Mouse (Mus musculus) intestine, postnatal 0 days (tissue): ENCODE measurements around the gene Fam71b. TPM values are rescaled to one million over a fixed set of nuclear protein-coding genes. Genes with fewer than 3 reads are reported as not detected.

ENCODE experiments used
- ATAC-seq: fragments of 200-750 bp; cut with Nextera tagmentation; 2 replicates; pipeline ENCODE4 v1.8.0; 2017; ENCODE audit warnings: mild to moderate bottlenecking, moderate TSS enrichment, moderate library complexity
- H3K27ac ChIP-seq: fragments of 300-500 bp; sonication (generic); 2 replicates; pipeline ENCODE4 v1.5.1; 2014; ENCODE audit warnings: mild to moderate bottlenecking, low read depth, low read length, moderate library complexity
- H3K27me3 ChIP-seq: fragments of 300-500 bp; sonication (generic); replicated peaks from 2 replicates; pipeline ENCODE4 v1.6.1; 2014; ENCODE audit warnings: low read length, mixed read lengths; ENCODE audit not compliant: control insufficient read depth, insufficient read depth
- H3K36me3 ChIP-seq: fragments of 300-500 bp; sonication (generic); 2 replicates; pipeline ENCODE4 v1.6.1; 2014; ENCODE audit warnings: mild to moderate bottlenecking, moderate library complexity; ENCODE audit not compliant: control insufficient read depth, insufficient read depth
- H3K4me1 ChIP-seq: fragments of 300-500 bp; sonication (generic); replicated peaks from 2 replicates; pipeline ENCODE4 v1.6.1; 2014; ENCODE audit warnings: antibody characterized with exemption, low read length, mixed read lengths; ENCODE audit not compliant: control insufficient read depth, insufficient read depth
- H3K4me2 ChIP-seq: fragments of 300-500 bp; sonication (generic); replicated peaks from 2 replicates; pipeline ENCODE4 v1.6.1; 2014; ENCODE audit warnings: low read depth, mild to moderate bottlenecking, moderate library complexity
- H3K4me3 ChIP-seq: fragments of 300-500 bp; sonication (generic); 2 replicates; pipeline ENCODE4 v1.5.1; 2014; ENCODE audit warnings: low read depth, low read length
- H3K9ac ChIP-seq: fragments of 300-500 bp; sonication (generic); 2 replicates; pipeline ENCODE4 v1.6.1; 2014; ENCODE audit warnings: mild to moderate bottlenecking, low read depth, low read length
- H3K9me3 ChIP-seq: fragments of 300-500 bp; sonication (generic); 2 replicates; pipeline ENCODE4 v1.6.1; 2016; ENCODE audit warnings: mixed run types; ENCODE audit not compliant: control insufficient read depth
- CTCF ChIP-seq: sonication (generic); IDR thresholded peaks from 2 replicates; pipeline ENCODE4 v1.5.1; 2016; ENCODE audit warnings: low read depth, mild to moderate bottlenecking, control low read depth, antibody characterized with exemption, moderate library complexity
- WGBS: fragments of 180-500 bp; shearing (Covaris S2); extraction: QIAGEN DNeasy Blood & Tissue Kit; methylation state at CpG from one replicate; pipeline ENCODE4 v1.1.7; 2014; 5-methylcytosine and 5-hydroxymethylcytosine counted together
- polyA plus RNA-seq: library from polyadenylated mRNA; unstranded; fragments of >200 nt; fragmentation: Nextera tagmentation; extraction: Ambion mirVana; gene quantifications from 2 replicates; pipeline ENCODE4 v1.2.1, GENCODE M21; 2015

Fam71b gene
- polyA plus RNA-seq, 1 experiment from 2014 or later, result not detected

DNA sequence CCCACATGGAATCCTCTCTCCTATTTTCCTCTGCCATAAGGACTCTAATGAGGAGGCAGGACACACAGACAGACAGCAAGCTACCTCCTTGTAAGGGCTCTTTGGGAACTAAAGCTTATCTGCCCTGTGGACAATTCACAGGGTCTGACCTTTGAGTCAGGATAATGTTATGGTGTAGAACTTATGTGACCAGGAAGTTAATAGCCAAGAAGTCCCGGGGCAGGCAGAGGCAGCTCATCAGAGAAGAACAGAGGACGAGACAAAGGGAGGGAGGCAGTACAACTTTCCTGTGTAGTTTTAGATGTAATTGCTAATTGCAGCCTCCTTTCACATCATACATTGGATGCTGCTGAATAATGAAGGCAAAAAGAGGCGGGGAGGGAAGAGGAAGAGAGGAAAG, 5.7 kb upstream of the Fam71b start:
- H3K4me3 ChIP-seq, result no peak overlapping the region
- ATAC-seq, result no peak

DNA sequence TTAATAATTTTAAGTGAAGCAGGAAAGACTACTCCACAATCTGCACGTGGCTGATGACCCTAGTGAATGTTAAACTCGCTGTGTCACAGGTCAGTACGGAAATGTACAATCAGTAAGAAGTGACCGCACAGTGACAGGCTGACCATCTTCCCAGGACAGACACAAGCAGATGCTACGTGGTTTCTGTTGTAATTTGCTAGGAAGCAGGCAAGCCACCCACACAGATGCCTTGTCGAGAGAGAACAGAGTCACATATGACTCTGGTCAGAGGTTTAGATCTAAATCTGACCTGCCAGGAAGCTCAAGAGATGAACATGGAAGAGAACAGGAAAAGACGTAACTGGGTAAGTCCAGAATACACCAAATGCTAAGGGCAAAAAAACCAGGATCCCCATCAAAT, 3.5 kb upstream of the Fam71b start:
- ATAC-seq, result no peak
- no peaks in the 10 kb centered on the region for H3K9me3 ChIP-seq
- 73% methylated on average over 7 of the region's 7 CpGs for WGBS
- no peak overlapping the region for H3K9ac ChIP-seq
- no peaks in the 10 kb centered on the region for H3K4me1 ChIP-seq
- no peak for TF ChIP-seq CTCF
- H3K36me3 ChIP-seq, result no peaks in the 10 kb centered on the region
- no peak overlapping the region for H3K4me2 ChIP-seq
- no peak overlapping the region for H3K27ac ChIP-seq
- no peak overlapping the region for H3K4me3 ChIP-seq
- H3K27me3 ChIP-seq, result no peaks in the 10 kb centered on the region

More for the DNA sequence above, 5.7 kb upstream of the Fam71b start:
- Histone ChIP-seq H3K4me2 (no peak overlapping the region), H3K9me3 (no peaks in the 10 kb centered on the region), H3K9ac (no peak overlapping the region), H3K4me1 (no peaks in the 10 kb centered on the region), H3K36me3 (no peaks in the 10 kb centered on the region), H3K27ac (no peak overlapping the region), H3K27me3 (no peaks in the 10 kb centered on the region)
- no peak for TF ChIP-seq CTCF
- WGBS, result 41% methylated on average over 3 of the region's 3 CpGs

DNA sequence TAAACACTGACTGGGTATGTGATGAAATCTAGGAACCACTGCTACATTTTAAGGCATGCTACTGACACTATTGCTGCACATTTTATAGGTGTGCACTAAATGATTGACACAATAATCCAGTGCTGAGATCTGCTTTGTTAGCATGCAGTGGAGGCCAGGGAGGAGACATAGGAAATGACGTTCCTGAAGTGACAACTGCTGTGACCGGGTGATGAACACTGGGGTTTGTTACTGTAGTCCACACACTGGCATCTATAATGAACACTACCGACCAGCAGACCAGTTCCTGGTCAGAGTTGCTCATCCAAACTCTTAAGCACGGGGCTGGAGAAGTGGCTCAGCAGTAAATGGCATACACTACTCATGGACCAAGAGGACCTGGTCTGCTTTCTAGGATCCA, 2.9 kb upstream of the Fam71b start:
- ATAC-seq, result no peak

DNA sequence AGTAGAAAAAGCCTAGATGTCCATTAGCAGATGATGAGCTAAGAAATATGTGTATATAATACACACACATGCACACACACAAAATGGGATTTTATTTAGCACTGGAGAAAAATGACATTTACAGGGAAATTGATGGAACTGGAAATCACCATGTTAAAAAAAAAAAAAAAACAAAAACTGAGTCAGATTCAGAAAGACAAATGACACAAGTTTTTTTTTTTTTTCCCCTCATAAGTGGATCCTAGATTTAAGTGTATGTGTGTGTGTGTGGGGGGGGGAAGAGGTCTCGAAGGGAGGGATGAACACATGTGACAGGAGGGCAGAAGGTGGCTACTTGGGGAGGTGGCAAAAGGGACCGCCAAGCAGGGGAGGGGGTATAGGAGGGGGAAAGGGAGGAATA, 1.3 kb upstream of the Fam71b start:
- H3K9me3 ChIP-seq, result no peaks in the 10 kb centered on the region
- no peak for ATAC-seq
- no peak overlapping the region for H3K9ac ChIP-seq
- no peaks in the 10 kb centered on the region for H3K4me1 ChIP-seq
- whole genome bisulfite sequencing, result 80% methylated on average over 2 of the region's 2 CpGs
- H3K4me2 ChIP-seq, result no peak overlapping the region
- TF ChIP-seq CTCF, result no peak
- H3K27me3 ChIP-seq, result no peaks in the 10 kb centered on the region
- H3K36me3 ChIP-seq, result no peaks in the 10 kb centered on the region
- H3K27ac ChIP-seq, result no peak overlapping the region
- H3K4me3 ChIP-seq, result no peak overlapping the region

More for the DNA sequence above, 2.9 kb upstream of the Fam71b start:
- no peak for TF ChIP-seq CTCF
- H3K9ac ChIP-seq, result no peak overlapping the region
- H3K4me2 ChIP-seq, result no peak overlapping the region
- H3K9me3 ChIP-seq, result no peaks in the 10 kb centered on the region
- no peaks in the 10 kb centered on the region for H3K27me3 ChIP-seq
- no peaks in the 10 kb centered on the region for H3K36me3 ChIP-seq
- 83% methylated on average over 4 of the region's 4 CpGs for WGBS
- H3K27ac ChIP-seq, result no peak overlapping the region
- H3K4me3 ChIP-seq, result no peak overlapping the region
- no peaks in the 10 kb centered on the region for H3K4me1 ChIP-seq

DNA sequence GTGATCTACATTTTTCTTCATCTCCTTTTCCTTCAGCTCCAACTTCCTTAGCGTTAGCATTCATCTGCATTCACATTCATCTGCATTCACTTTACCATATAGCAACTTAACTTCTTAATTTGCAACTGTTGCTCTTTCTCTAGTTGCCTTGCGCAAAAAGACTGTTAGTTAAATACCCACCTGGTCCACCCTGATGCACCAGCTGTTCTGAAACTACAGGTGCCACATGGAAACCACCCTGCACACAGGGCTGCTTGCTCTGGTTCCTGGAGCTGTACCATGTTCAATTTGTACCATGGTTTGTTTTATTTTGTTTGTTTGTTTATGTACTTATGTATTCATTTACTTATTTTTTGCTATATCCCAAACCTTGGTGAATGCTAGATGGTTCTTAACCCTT, 661 bp upstream of the Fam71b start:
- WGBS, result 92% methylated on average over 2 of the region's 2 CpGs
- no peaks in the 10 kb centered on the region for H3K4me1 ChIP-seq
- no peak for TF ChIP-seq CTCF
- H3K4me2 ChIP-seq, result no peak overlapping the region
- no peaks in the 10 kb centered on the region for H3K9me3 ChIP-seq
- no peak overlapping the region for H3K9ac ChIP-seq
- no peak overlapping the region for H3K27ac ChIP-seq
- H3K4me3 ChIP-seq, result no peak overlapping the region
- no peak for ATAC-seq
- no peaks in the 10 kb centered on the region for H3K27me3 ChIP-seq
- no peaks in the 10 kb centered on the region for H3K36me3 ChIP-seq

DNA sequence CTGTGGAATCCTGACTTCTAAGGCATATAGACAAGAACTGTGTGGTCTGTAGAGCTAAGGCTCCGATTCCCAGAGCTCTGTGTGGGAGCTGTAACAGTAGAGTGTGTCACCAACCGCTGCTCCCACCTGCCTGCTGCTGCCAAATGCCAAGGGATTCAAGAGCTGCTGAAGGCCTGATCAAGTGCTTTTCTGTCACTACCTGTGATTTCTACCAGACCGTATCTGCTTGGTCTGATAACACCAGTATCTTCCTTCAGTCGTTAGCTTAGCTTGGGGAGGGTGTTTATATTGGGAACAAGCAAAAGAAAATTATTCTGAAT, 461 bp downstream of the Fam71b start:
- Histone ChIP-seq H3K9ac (no peak overlapping the region), H3K27ac (no peak overlapping the region), H3K4me2 (no peak overlapping the region), H3K27me3 (no peaks in the 10 kb centered on the region), H3K4me1 (no peaks in the 10 kb centered on the region), H3K9me3 (no peaks in the 10 kb centered on the region), H3K36me3 (no peaks in the 10 kb centered on the region), H3K4me3 (no peak overlapping the region)
- WGBS, result 77% methylated on average over 4 of the region's 4 CpGs
- TF ChIP-seq CTCF, result no peak
- ATAC-seq, result no peak

DNA sequence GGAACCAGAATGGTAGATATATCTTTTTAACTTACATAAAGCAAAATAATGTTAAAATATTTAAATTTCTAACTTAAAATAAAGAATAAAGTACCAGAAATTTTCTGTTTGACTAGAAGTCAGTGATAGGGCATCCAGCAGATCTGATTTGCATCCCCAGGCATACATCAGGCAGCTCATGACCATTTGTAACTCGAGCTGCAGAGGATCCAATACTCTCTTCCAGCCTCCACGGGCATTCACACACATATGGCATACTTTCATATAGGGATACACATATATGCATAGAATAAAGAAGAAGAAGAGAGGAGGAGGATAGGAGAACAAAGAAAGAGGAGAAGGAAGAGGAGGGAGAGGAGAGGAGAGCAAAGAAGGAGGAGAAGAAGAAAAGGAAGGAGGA, 1.5 kb downstream of the Fam71b start:
- no peak for TF ChIP-seq CTCF
- no peak for ATAC-seq
- no peak overlapping the region for H3K4me2 ChIP-seq
- no peak overlapping the region for H3K9ac ChIP-seq
- no peaks in the 10 kb centered on the region for H3K4me1 ChIP-seq
- H3K27me3 ChIP-seq, result no peaks in the 10 kb centered on the region
- WGBS, result 69% methylated on average over 2 of the region's 2 CpGs
- H3K36me3 ChIP-seq, result no peaks in the 10 kb centered on the region
- no peak overlapping the region for H3K4me3 ChIP-seq
- H3K27ac ChIP-seq, result no peak overlapping the region
- no peaks in the 10 kb centered on the region for H3K9me3 ChIP-seq
